Mouse (Mus musculus) embryonic facial prominence, embryonic 10.5 days (tissue): Measurements from ENCODE around the gene Tspan12. TPM values are rescaled to one million over a fixed set of nuclear protein-coding genes. Genes with fewer than 3 reads are reported as not detected.
"Not testable (repeated sequence)": the region's sequence is repeated elsewhere in the genome, so short reads cannot be mapped to it uniquely, and the experiment has no call there.

Source experiments
- DNase-seq: peaks from one replicate; pipeline ENCODE4 v3.0.0-alpha.2; 2017; ENCODE audit warnings: low spot score
- H3K27ac ChIP-seq: fragments of 300-500 bp; sonication (generic); replicated peaks from 2 replicates; pipeline ENCODE4 v1.5.1; 2016; ENCODE audit warnings: mild to moderate bottlenecking
- H3K27me3 ChIP-seq: fragments of 300-500 bp; sonication (generic); replicated peaks from 2 replicates; pipeline ENCODE4 v1.6.1; 2016; ENCODE audit warnings: low read depth, mild to moderate bottlenecking; ENCODE audit not compliant: poor library complexity, severe bottlenecking
- H3K36me3 ChIP-seq: fragments of 300-500 bp; sonication (generic); replicated peaks from 2 replicates; pipeline ENCODE4 v1.6.1; 2016; ENCODE audit warnings: mild to moderate bottlenecking, moderate library complexity
- H3K4me1 ChIP-seq: fragments of 300-500 bp; sonication (generic); 2 replicates; pipeline ENCODE4 v1.6.1; 2016
- H3K4me3 ChIP-seq: fragments of 300-500 bp; sonication (generic); 2 replicates; pipeline ENCODE4 v1.5.1; 2016; ENCODE audit warnings: mild to moderate bottlenecking, moderate library complexity
- H3K9me3 ChIP-seq: fragments of 300-500 bp; sonication (generic); 2 replicates; pipeline ENCODE4 v1.6.1; 2016; ENCODE audit warnings: mild to moderate bottlenecking
- WGBS: fragments of 180-500 bp; shearing (Covaris S2); methylation state at CpG from one replicate; pipeline ENCODE4 v1.1.7; 2016; 5-methylcytosine and 5-hydroxymethylcytosine counted together
- polyA plus RNA-seq: library from polyadenylated mRNA; unstranded; fragments of >200 nt; fragmentation: Nextera tagmentation; extraction: Ambion mirVana; gene quantifications from 2 replicates; pipeline ENCODE4 v1.2.1, GENCODE M21; 2016

Gene Tspan12
- polyA plus RNA-seq, 1 experiment from 2014 or later, result 63.8 TPM

- no peak overlapping the region for H3K4me3 ChIP-seq
- peaks cover 10% of the 10 kb centered on the region for H3K36me3 ChIP-seq
- H3K27ac ChIP-seq, result no peak overlapping the region
- 0 out of 2 replicates have a peak, but pooled peaks cover 10% of the 10 kb centered on the region for H3K4me1 ChIP-seq
- WGBS, result 87% methylated on average over 7 of the region's 7 CpGs
- DNase-seq, result no peak
- H3K27me3 ChIP-seq, result no peaks in the 10 kb centered on the region
- H3K9me3 ChIP-seq, result no peaks in the 10 kb centered on the region
These were observed 61.0 kb downstream of the Tspan12 start for GRCm38 (mm10) chr6:21791307-21791706.

- H3K27ac ChIP-seq, result no peak overlapping the region
- 80% methylated on average over 4 of the region's 4 CpGs for WGBS
- no peaks in the 10 kb centered on the region for H3K27me3 ChIP-seq
- H3K9me3 ChIP-seq, result no peaks in the 10 kb centered on the region
- H3K36me3 ChIP-seq, result peaks cover 10% of the 10 kb centered on the region
- DNase-seq, result no peak
- 0 out of 2 replicates have a peak, but pooled peaks cover 10% of the 10 kb centered on the region for H3K4me1 ChIP-seq
- H3K4me3 ChIP-seq, result no peak overlapping the region
These were observed 61.7 kb downstream of the Tspan12 start for GRCm38 (mm10) chr6:21790550-21791086.

- H3K36me3 ChIP-seq, result peaks cover 10% of the 10 kb centered on the region
- 49% methylated on average over 2 of the region's 2 CpGs for WGBS
These were observed 62.3 kb downstream of the Tspan12 start for GRCm38 (mm10) chr6:21790036-21790435.

GRCm38 (mm10) chr6:21789582-21789981 is 62.7 kb downstream of the Tspan12 start:
- not testable (repeated sequence) for H3K4me3 ChIP-seq, H3K27ac ChIP-seq, H3K9me3 ChIP-seq, H3K27me3 ChIP-seq, H3K36me3 ChIP-seq, DNase-seq
- 0 out of 2 replicates have a peak, but pooled peaks cover 10% of the 10 kb centered on the region for H3K4me1 ChIP-seq
- 67% methylated on average over 1 of the region's 1 CpGs for WGBS

More at GRCm38 (mm10) chr6:21790036-21790435, 62.3 kb downstream of the Tspan12 start:
- 0 out of 2 replicates have a peak, but pooled peaks cover 10% of the 10 kb centered on the region for H3K4me1 ChIP-seq
- H3K27ac ChIP-seq, result no peak overlapping the region; the same call in 1 of the 2 replicates
- H3K9me3 ChIP-seq, result no peaks in the 10 kb centered on the region
- H3K4me3 ChIP-seq, result no peak overlapping the region
- DNase-seq, result no peak
- no peaks in the 10 kb centered on the region for H3K27me3 ChIP-seq

- DNase-seq, result no peak
- no peaks in the 10 kb centered on the region for H3K27me3 ChIP-seq
- H3K9me3 ChIP-seq, result no peaks in the 10 kb centered on the region
- H3K4me3 ChIP-seq, result no peak overlapping the region
- no peak overlapping the region for H3K27ac ChIP-seq
- 0 out of 2 replicates have a peak, but pooled peaks cover 10% of the 10 kb centered on the region for H3K4me1 ChIP-seq
- 68% methylated on average over 11 of the region's 11 CpGs for WGBS
- H3K36me3 ChIP-seq, result peaks cover 2% of the 10 kb centered on the region; the same call in 1 of the 2 replicates
These were observed 64.6 kb downstream of the Tspan12 start for GRCm38 (mm10) chr6:21787757-21788156.

- no peaks in the 10 kb centered on the region for H3K9me3 ChIP-seq
- no peak for DNase-seq
- H3K4me3 ChIP-seq, result no peak overlapping the region
- WGBS, result 41% methylated on average over 6 of the region's 6 CpGs
- 0 out of 2 replicates have a peak, but pooled peaks cover 10% of the 10 kb centered on the region for H3K4me1 ChIP-seq
- no peaks in the 10 kb centered on the region for H3K27me3 ChIP-seq
- H3K36me3 ChIP-seq, result peaks cover 2% of the 10 kb centered on the region; the same call in 1 of the 2 replicates
- H3K27ac ChIP-seq, result no peak overlapping the region
These were observed 65.0 kb downstream of the Tspan12 start for GRCm38 (mm10) chr6:21787274-21787673.

GRCm38 (mm10) chr6:21774213-21774916 is 78.0 kb downstream of the Tspan12 start:
- H3K27ac ChIP-seq, result no peak overlapping the region
- no peaks in the 10 kb centered on the region for H3K27me3 ChIP-seq
- 89% methylated on average over 7 of the region's 7 CpGs for WGBS
- peaks cover 9% of the 10 kb centered on the region; the same call in 1 of the 2 replicates for H3K36me3 ChIP-seq
- H3K4me3 ChIP-seq, result no peak overlapping the region
- no peak for DNase-seq
- no peaks in the 10 kb centered on the region for H3K9me3 ChIP-seq
- H3K4me1 ChIP-seq, result no peaks in the 10 kb centered on the region

GRCm38 (mm10) chr6:21769447-21769809 is 82.9 kb downstream of the Tspan12 start:
- no peaks in the 10 kb centered on the region for H3K27me3 ChIP-seq
- peaks cover 9% of the 10 kb centered on the region; the same call in 1 of the 2 replicates for H3K36me3 ChIP-seq
- WGBS, result 87% methylated on average over 1 of the region's 1 CpGs
- no peak overlapping the region for H3K4me3 ChIP-seq
- no peak overlapping the region for H3K27ac ChIP-seq
- no peak for DNase-seq
- H3K9me3 ChIP-seq, result no peaks in the 10 kb centered on the region
- H3K4me1 ChIP-seq, result no peaks in the 10 kb centered on the region

- Histone ChIP-seq H3K27me3 (no peaks in the 10 kb centered on the region), H3K9me3 (no peaks in the 10 kb centered on the region), H3K36me3 (peaks cover 9% of the 10 kb centered on the region; the same call in 1 of the 2 replicates), H3K4me3 (no peak overlapping the region), H3K27ac (no peak overlapping the region), H3K4me1 (no peaks in the 10 kb centered on the region)
- 91% methylated on average over 9 of the region's 9 CpGs for WGBS
- DNase-seq, result no peak
These were observed 83.4 kb downstream of the Tspan12 start for GRCm38 (mm10) chr6:21768745-21769446.

GRCm38 (mm10) chr6:21767787-21768221 is 84.5 kb downstream of the Tspan12 start:
- no peaks in the 10 kb centered on the region for H3K4me1 ChIP-seq
- no peaks in the 10 kb centered on the region for H3K27me3 ChIP-seq
- WGBS, result 91% methylated on average over 12 of the region's 12 CpGs
- no peak overlapping the region for H3K4me3 ChIP-seq
- no peak overlapping the region for H3K27ac ChIP-seq
- H3K9me3 ChIP-seq, result no peaks in the 10 kb centered on the region
- no peak for DNase-seq
- H3K36me3 ChIP-seq, result peaks cover 9% of the 10 kb centered on the region; the same call in 1 of the 2 replicates

- Histone ChIP-seq H3K36me3 (no peaks in the 10 kb centered on the region), H3K27me3 (no peaks in the 10 kb centered on the region), H3K27ac (no peak overlapping the region), H3K4me3 (no peak overlapping the region), H3K9me3 (no peaks in the 10 kb centered on the region), H3K4me1 (no peaks in the 10 kb centered on the region)
- DNase-seq, result no peak
- 85% methylated on average over 1 of the region's 1 CpGs for WGBS
These were observed 104.8 kb downstream of the Tspan12 start for GRCm38 (mm10) chr6:21747536-21747935.

GRCm38 (mm10) chr6:21744615-21745266 is 107.6 kb downstream of the Tspan12 start:
- H3K36me3 ChIP-seq, result no peaks in the 10 kb centered on the region
- H3K4me3 ChIP-seq, result no peak overlapping the region
- H3K27ac ChIP-seq, result no peak overlapping the region
- DNase-seq, result no peak
- no peaks in the 10 kb centered on the region for H3K4me1 ChIP-seq
- 83% methylated on average over 3 of the region's 3 CpGs for WGBS
- no peaks in the 10 kb centered on the region for H3K9me3 ChIP-seq
- H3K27me3 ChIP-seq, result no peaks in the 10 kb centered on the region
